Mouse (Mus musculus) small intestine, adult 2 months (tissue): ENCODE measurements around the gene Slc12a5. TPM values are rescaled to one million over a fixed set of nuclear protein-coding genes. Genes with fewer than 3 reads are reported as not detected.

ENCODE experiments used
- H3K27ac ChIP-seq: fragments of 200-500 bp; 2 replicates; pipeline ENCODE4 v1.5.1; 2012; ENCODE audit warnings: low read depth, low read length, control low read depth, inconsistent platforms; ENCODE audit not compliant: insufficient read depth
- H3K27me3 ChIP-seq: fragments of 200-500 bp; 2 replicates; pipeline ENCODE4 v1.6.1; 2012; ENCODE audit warnings: mild to moderate bottlenecking, moderate library complexity, low read length, inconsistent platforms; ENCODE audit not compliant: control insufficient read depth, insufficient read depth
- H3K36me3 ChIP-seq: fragments of 200-500 bp; 2 replicates; pipeline ENCODE4 v1.6.1; 2012; ENCODE audit warnings: mild to moderate bottlenecking, low read length, control low read depth, inconsistent platforms; ENCODE audit not compliant: control insufficient read depth, insufficient read depth
- H3K4me1 ChIP-seq: fragments of 200-500 bp; 2 replicates; pipeline ENCODE4 v1.6.1; 2012; ENCODE audit warnings: low read length, inconsistent platforms, mixed read lengths; ENCODE audit not compliant: control insufficient read depth, insufficient read depth, insufficient read length
- H3K4me3 ChIP-seq: fragments of 200-500 bp; 2 replicates; pipeline ENCODE4 v1.5.1; 2012; ENCODE audit warnings: low read depth, mild to moderate bottlenecking, control low read depth, inconsistent platforms, low read length, moderate library complexity
- CTCF ChIP-seq: fragments of 200-500 bp; IDR thresholded peaks from 2 replicates; pipeline ENCODE4 v1.5.1; 2012; ENCODE audit warnings: low read depth, mild to moderate bottlenecking, control low read depth, inconsistent platforms, low read length, moderate library complexity, mixed read lengths; ENCODE audit not compliant: insufficient replicate concordance, insufficient read length; ENCODE audit errors: extremely low read depth
- POLR2A ChIP-seq: fragments of 200-500 bp; IDR thresholded peaks from 2 replicates; pipeline ENCODE4 v1.6.1; 2012; ENCODE audit warnings: low read depth, mild to moderate bottlenecking, control low read depth, inconsistent platforms, low read length, moderate library complexity
- WGBS: fragments of 180-500 bp; shearing (Covaris S2); methylation state at CpG from one replicate; pipeline ENCODE4 v1.1.7; 2018; 5-methylcytosine and 5-hydroxymethylcytosine counted together
- polyA plus RNA-seq: library from polyadenylated mRNA; depleted of rRNA; stranded (reverse); fragments of >200 nt; gene quantifications from 2 replicates; pipeline ENCODE4 v1.2.3, GENCODE M21; 2012; rRNA removed

The Slc12a5 gene
- polyA plus RNA-seq, 1 experiment = 0.60 TPM

GRCm38 (mm10) chr2:165043090-165043636 lies 82.6 kb downstream of the Slc12a5 start:
- Histone ChIP-seq H3K4me1 (peaks cover 3% of the 10 kb centered on the region; the same call in 1 of the 2 replicates), H3K4me3 (no peak overlapping the region), H3K27me3 (no peaks in the 10 kb centered on the region), H3K27ac (no peak overlapping the region), H3K36me3 (no peaks in the 10 kb centered on the region)
- whole genome bisulfite sequencing = 1% methylated on average over 17 of the region's 17 CpGs
- TF ChIP-seq POLR2A (no peak), CTCF (no peak)

- TF ChIP-seq CTCF = no peak
- no peak for TF ChIP-seq POLR2A
- no peak overlapping the region for H3K27ac ChIP-seq
- no peaks in the 10 kb centered on the region for H3K27me3 ChIP-seq
- WGBS = 65% methylated on average over 2 of the region's 2 CpGs
- H3K4me3 ChIP-seq = no peak overlapping the region
- H3K36me3 ChIP-seq = no peaks in the 10 kb centered on the region
- H3K4me1 ChIP-seq = peaks cover 3% of the 10 kb centered on the region; the same call in 1 of the 2 replicates
Observed at GRCm38 (mm10) chr2:165043729-165044128, 83.1 kb downstream of the Slc12a5 start.

GRCm38 (mm10) chr2:165049044-165049443 lies 88.4 kb downstream of the Slc12a5 start:
- H3K36me3 ChIP-seq = no peaks in the 10 kb centered on the region
- H3K4me1 ChIP-seq = no peaks in the 10 kb centered on the region
- TF ChIP-seq POLR2A = no peak
- TF ChIP-seq CTCF = no peak
- no peak overlapping the region for H3K4me3 ChIP-seq
- 78% methylated on average over 5 of the region's 5 CpGs for WGBS
- no peaks in the 10 kb centered on the region for H3K27me3 ChIP-seq
- H3K27ac ChIP-seq = no peak overlapping the region

Other genes with a start within 250 kb of the Slc12a5 start
- gene Spint5, start 245.5 kb upstream of the Slc12a5 start, polyA plus RNA-seq = not detected in 2 replicates
- gene Wfdc3, start 214.9 kb upstream of the Slc12a5 start, polyA plus RNA-seq = 0.06 and 0.75 TPM in 2 replicates
- gene Dnttip1, start 214.8 kb upstream of the Slc12a5 start, polyA plus RNA-seq = 20.9 and 37.8 TPM in 2 replicates
- gene Ube2c, start 190.9 kb upstream of the Slc12a5 start, polyA plus RNA-seq = 39.1 and 91.2 TPM in 2 replicates
- not detected in 2 replicates for gene Tnnc2, start 180.8 kb upstream of the Slc12a5 start, polyA plus RNA-seq
- gene Snx21, start 175.0 kb upstream of the Slc12a5 start, polyA plus RNA-seq = 9.7 and 19.2 TPM in 2 replicates
- 76.9 and 102 TPM in 2 replicates for gene Acot8, start 155.9 kb upstream of the Slc12a5 start, polyA plus RNA-seq
- gene Zswim3, start 155.7 kb upstream of the Slc12a5 start, polyA plus RNA-seq = 1.7 and 2.6 TPM in 2 replicates
- gene Zswim1, start 138.1 kb upstream of the Slc12a5 start, polyA plus RNA-seq = 4.8 and 8.1 TPM in 2 replicates
- not detected in 2 replicates for gene Spata25, start 132.3 kb upstream of the Slc12a5 start, polyA plus RNA-seq
- gene Ctsa, start 127.9 kb upstream of the Slc12a5 start, polyA plus RNA-seq = 156 and 235 TPM in 2 replicates
- 1.7 and 3.1 TPM in 2 replicates for gene Neurl2, start 127.3 kb upstream of the Slc12a5 start, polyA plus RNA-seq
- 20.9 and 34.2 TPM in 2 replicates for gene Pltp, start 103.1 kb upstream of the Slc12a5 start, polyA plus RNA-seq
- 22.8 and 30.3 TPM in 2 replicates for gene Pcif1, start 81.5 kb upstream of the Slc12a5 start, polyA plus RNA-seq
- gene Zfp335, start 49.0 kb upstream of the Slc12a5 start, polyA plus RNA-seq = 19.1 and 34.1 TPM in 2 replicates
- gene Mmp9, start 20.0 kb upstream of the Slc12a5 start, polyA plus RNA-seq = 11.1 and 12.1 TPM in 2 replicates
- 8.6 and 16.5 TPM in 2 replicates for gene Ncoa5, start 74.1 kb downstream of the Slc12a5 start, polyA plus RNA-seq
- 4.7 and 6.4 TPM in 2 replicates for gene Cd40, start 94.8 kb downstream of the Slc12a5 start, polyA plus RNA-seq
- gene 1700025C18Rik, start 129.9 kb downstream of the Slc12a5 start, polyA plus RNA-seq = not detected in 2 replicates